Mouse (Mus musculus): ENCODE results near the gene Atxn7l3b. TPM values are rescaled to one million over a fixed set of nuclear protein-coding genes. Genes with fewer than 3 reads are reported as not detected.
"Not testable (repeated sequence)": the region's sequence is repeated elsewhere in the genome, so short reads cannot be mapped to it uniquely, and the experiment has no call there.

Atxn7l3b gene
- 237 and 244 TPM in 2 replicates for polyA plus RNA-seq (2015; fragmentation: Nextera tagmentation; extraction: Ambion mirVana)

- DNase-seq (ENCODE audit: low spot score) (peak; percentile 92), ATAC-seq (replicated peaks; ENCODE audit: low FRiP score, low read depth) (peak; percentile 100)
- H3K4me3 ChIP-seq (replicated peaks; ENCODE audit: low read depth, low read length): peak within 1 kb of the TSS; percentile 65
- no peak for TF ChIP-seq CTCF (IDR thresholded peaks at IDR 0.05; ENCODE audit: low read depth)
- 1% methylated on average over 70 of the region's 70 CpGs for WGBS
- no peaks in the 10 kb centered on the region for H3K9me3 ChIP-seq (replicated peaks; ENCODE audit: low read length)
- no peaks in the 10 kb centered on the region; the same call in 1 of the 2 replicates for H3K4me1 ChIP-seq (replicated peaks; ENCODE audit: insufficient read depth, low read length)
- H3K27me3 ChIP-seq (ENCODE audit: insufficient read depth, low read length): no peaks in the 10 kb centered on the region
- peaks cover 9% of the 10 kb centered on the region for H3K36me3 ChIP-seq (ENCODE audit: insufficient read depth, low read length)
- peak within 1 kb of the TSS; percentile 94 for H3K27ac ChIP-seq
- H3K9ac ChIP-seq (ENCODE audit: low read depth, low read length): peak within 1 kb of the TSS; percentile 90
- H3K4me2 ChIP-seq (ENCODE audit: low read length): peak within 1 kb of the TSS; percentile 77
Observed at GRCm38 (mm10) chr10:112928452-112929221, at the start of gene Atxn7l3b. Atxn7l3b (minus strand) TSS chr10:112929001.

- WGBS: 72% methylated on average over 4 of the region's 4 CpGs
- Histone ChIP-seq H3K27ac (no peak overlapping the region), H3K4me1 (replicated peaks; ENCODE audit: insufficient read depth, low read length) (no peaks in the 10 kb centered on the region), H3K9ac (ENCODE audit: low read depth, low read length) (no peak overlapping the region), H3K27me3 (ENCODE audit: insufficient read depth, low read length) (no peaks in the 10 kb centered on the region), H3K4me3 (replicated peaks; ENCODE audit: low read depth, low read length) (no peak overlapping the region), H3K36me3 (ENCODE audit: insufficient read depth, low read length) (no peaks in the 10 kb centered on the region), H3K9me3 (replicated peaks; ENCODE audit: low read length) (no peaks in the 10 kb centered on the region), H3K4me2 (ENCODE audit: low read length) (no peak overlapping the region)
- DNase-seq (ENCODE audit: low spot score) (no peak), ATAC-seq (replicated peaks; ENCODE audit: low FRiP score, low read depth) (no peak)
- TF ChIP-seq CTCF (IDR thresholded peaks at IDR 0.05; ENCODE audit: low read depth): no peak
Observed at GRCm38 (mm10) chr10:112977586-112977985, 48.8 kb upstream of the Atxn7l3b start.

- H3K36me3 ChIP-seq (ENCODE audit: insufficient read depth, low read length): no peaks in the 10 kb centered on the region
- H3K27ac ChIP-seq: no peak overlapping the region
- TF ChIP-seq CTCF (IDR thresholded peaks at IDR 0.05; ENCODE audit: low read depth): no peak
- H3K27me3 ChIP-seq (ENCODE audit: insufficient read depth, low read length): no peaks in the 10 kb centered on the region
- no peaks in the 10 kb centered on the region for H3K9me3 ChIP-seq (replicated peaks; ENCODE audit: low read length)
- H3K9ac ChIP-seq (ENCODE audit: low read depth, low read length): no peak overlapping the region
- DNase-seq (ENCODE audit: low spot score): no peak
- no peak overlapping the region for H3K4me2 ChIP-seq (ENCODE audit: low read length)
- WGBS: 62% methylated on average over 5 of the region's 5 CpGs
- H3K4me3 ChIP-seq (replicated peaks; ENCODE audit: low read depth, low read length): no peak overlapping the region
- ATAC-seq (replicated peaks; ENCODE audit: low FRiP score, low read depth): 0 out of 2 replicates have a peak, but pooled peaks have one; percentile 33
- H3K4me1 ChIP-seq (replicated peaks; ENCODE audit: insufficient read depth, low read length): no peaks in the 10 kb centered on the region
Observed at GRCm38 (mm10) chr10:112973286-112974026, 44.7 kb upstream of the Atxn7l3b start.

- DNase-seq (ENCODE audit: low spot score) (no peak), ATAC-seq (replicated peaks; ENCODE audit: low FRiP score, low read depth) (no peak)
- WGBS: 80% methylated on average over 2 of the region's 2 CpGs
- Histone ChIP-seq H3K9ac (ENCODE audit: low read depth, low read length) (no peak overlapping the region), H3K4me3 (replicated peaks; ENCODE audit: low read depth, low read length) (no peak overlapping the region), H3K9me3 (replicated peaks; ENCODE audit: low read length) (no peaks in the 10 kb centered on the region), H3K4me1 (replicated peaks; ENCODE audit: insufficient read depth, low read length) (no peaks in the 10 kb centered on the region), H3K36me3 (ENCODE audit: insufficient read depth, low read length) (no peaks in the 10 kb centered on the region), H3K27ac (no peak overlapping the region), H3K27me3 (ENCODE audit: insufficient read depth, low read length) (no peaks in the 10 kb centered on the region), H3K4me2 (ENCODE audit: low read length) (no peak overlapping the region)
- TF ChIP-seq CTCF (IDR thresholded peaks at IDR 0.05; ENCODE audit: low read depth): no peak
Observed at GRCm38 (mm10) chr10:112970002-112970589, 41.3 kb upstream of the Atxn7l3b start.

GRCm38 (mm10) chr10:112967578-112967977 is 38.8 kb upstream of the Atxn7l3b start:
- no peaks in the 10 kb centered on the region for H3K36me3 ChIP-seq (ENCODE audit: insufficient read depth, low read length)
- DNase-seq (ENCODE audit: low spot score): no peak
- H3K27ac ChIP-seq: no peak overlapping the region
- WGBS: 81% methylated on average over 2 of the region's 2 CpGs
- no peaks in the 10 kb centered on the region for H3K27me3 ChIP-seq (ENCODE audit: insufficient read depth, low read length)
- TF ChIP-seq CTCF (IDR thresholded peaks at IDR 0.05; ENCODE audit: low read depth): no peak
- no peak for ATAC-seq (replicated peaks; ENCODE audit: low FRiP score, low read depth)
- H3K4me3 ChIP-seq (replicated peaks; ENCODE audit: low read depth, low read length): no peak overlapping the region
- H3K4me1 ChIP-seq (replicated peaks; ENCODE audit: insufficient read depth, low read length): no peaks in the 10 kb centered on the region
- H3K4me2 ChIP-seq (ENCODE audit: low read length): no peak overlapping the region
- no peak overlapping the region for H3K9ac ChIP-seq (ENCODE audit: low read depth, low read length)
- H3K9me3 ChIP-seq (replicated peaks; ENCODE audit: low read length): no peaks in the 10 kb centered on the region

- ATAC-seq (replicated peaks; ENCODE audit: low FRiP score, low read depth) (peak; percentile 86), DNase-seq (ENCODE audit: low spot score) (peak; percentile 78)
- not testable (repeated sequence) for H3K9ac ChIP-seq (ENCODE audit: low read depth, low read length); H3K36me3 ChIP-seq (ENCODE audit: insufficient read depth, low read length); H3K4me3 ChIP-seq (replicated peaks; ENCODE audit: low read depth, low read length); H3K9me3 ChIP-seq (replicated peaks; ENCODE audit: low read length); H3K27ac ChIP-seq; H3K27me3 ChIP-seq (ENCODE audit: insufficient read depth, low read length); H3K4me2 ChIP-seq (ENCODE audit: low read length); H3K4me1 ChIP-seq (replicated peaks; ENCODE audit: insufficient read depth, low read length)
- 10% methylated on average over 4 of the region's 4 CpGs for WGBS
Observed at GRCm38 (mm10) chr10:112962216-112962615, 33.4 kb upstream of the Atxn7l3b start.
